Mouse (Mus musculus) induced T-regulatory cell, adult 2 months (primary cell): ENCODE measurements around the gene Capn2.

Experiments used
- DNase-seq: peaks from one replicate; pipeline ENCODE4 v3.0.0-alpha.2; 2012; ENCODE audit warnings: low read depth

The Capn2 gene

DNA sequence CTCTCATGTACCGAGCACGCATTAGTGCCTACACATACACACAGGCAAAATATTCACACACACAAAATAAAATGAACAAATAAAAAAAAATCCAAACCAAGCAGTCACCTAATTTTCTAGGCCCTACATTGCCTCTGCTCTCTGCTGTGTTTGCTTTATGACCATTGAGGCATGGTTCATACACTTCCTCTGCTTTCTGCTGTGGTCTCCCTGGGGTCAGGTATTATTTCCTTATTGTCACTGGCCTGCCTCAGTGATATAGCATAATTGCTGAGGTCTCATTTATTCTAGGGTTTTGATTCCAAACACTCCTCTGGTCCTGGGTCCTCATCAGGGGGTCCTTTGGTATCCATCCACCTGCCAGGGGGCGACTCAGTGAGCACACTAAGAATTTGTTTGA, 8.2 kb upstream of the Capn2 start:
- DNase-seq: no peak

DNA sequence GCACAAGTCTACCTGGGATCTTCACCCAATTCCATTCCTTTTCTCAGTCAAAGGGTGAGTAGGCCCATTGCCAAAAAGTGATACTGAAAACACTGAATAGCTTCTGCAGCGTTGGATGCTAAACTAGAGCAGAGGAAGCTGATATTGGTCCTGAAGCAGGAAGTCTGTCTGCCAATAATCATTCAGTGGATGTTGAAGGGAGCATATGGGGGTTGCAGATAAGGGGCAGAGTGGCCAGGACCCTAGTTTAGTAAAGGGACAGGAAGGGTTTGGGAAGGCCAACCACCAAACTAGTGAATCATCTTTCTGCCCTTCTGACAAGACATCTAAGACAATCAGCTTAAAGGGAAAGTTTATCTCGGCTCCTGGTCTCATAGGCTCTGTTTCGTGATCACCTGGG, 6.3 kb upstream of the Capn2 start:
- no peak for DNase-seq

DNA sequence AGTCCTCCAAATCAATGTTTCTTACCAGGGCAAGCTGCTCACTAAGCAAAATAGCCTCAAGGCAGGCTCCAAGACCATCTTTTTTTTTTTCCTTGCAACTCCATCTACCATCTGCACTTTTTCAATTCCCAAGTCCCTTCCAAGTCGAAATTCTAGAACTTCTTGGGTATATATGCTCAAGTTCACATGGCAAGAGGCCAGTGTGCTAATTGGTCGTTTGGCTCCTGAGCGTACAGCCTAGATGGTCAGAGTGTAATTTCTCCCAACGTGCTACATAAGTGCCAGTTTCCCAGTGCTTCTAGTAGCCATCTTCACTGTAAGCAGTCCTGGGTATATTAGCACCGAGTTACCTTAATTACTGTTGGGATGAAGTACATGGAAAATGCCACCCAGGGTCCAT, 5.6 kb upstream of the Capn2 start:
- no peak for DNase-seq

DNA sequence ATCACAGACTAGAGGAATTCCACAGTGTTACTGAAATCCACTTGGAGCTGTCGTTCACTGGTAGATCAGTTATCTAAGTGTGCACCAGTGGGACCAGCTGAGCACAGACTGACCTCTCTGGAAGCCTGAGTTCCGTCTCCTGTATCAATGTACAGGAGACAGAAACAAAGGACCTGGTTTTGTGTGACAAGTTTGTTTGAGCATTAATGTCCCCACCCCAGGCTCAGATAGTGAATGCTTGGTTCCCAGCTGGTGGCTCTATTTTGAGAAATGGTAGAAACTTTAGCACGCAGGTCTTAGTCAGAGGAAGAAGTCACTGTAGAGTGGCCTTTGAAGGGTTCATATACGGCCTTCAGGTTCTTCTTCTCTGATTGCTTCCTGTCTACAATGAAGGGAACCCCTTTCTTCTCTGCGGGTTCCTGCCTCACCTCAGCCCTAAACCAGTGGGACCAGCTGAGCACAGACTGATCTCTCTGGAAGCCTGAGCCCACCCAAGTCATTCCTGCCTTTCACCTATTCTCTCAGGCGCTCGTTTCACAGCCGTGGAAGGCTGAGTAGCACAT, 3.6 kb upstream of the Capn2 start:
- DNase-seq: peak; percentile 57

DNA sequence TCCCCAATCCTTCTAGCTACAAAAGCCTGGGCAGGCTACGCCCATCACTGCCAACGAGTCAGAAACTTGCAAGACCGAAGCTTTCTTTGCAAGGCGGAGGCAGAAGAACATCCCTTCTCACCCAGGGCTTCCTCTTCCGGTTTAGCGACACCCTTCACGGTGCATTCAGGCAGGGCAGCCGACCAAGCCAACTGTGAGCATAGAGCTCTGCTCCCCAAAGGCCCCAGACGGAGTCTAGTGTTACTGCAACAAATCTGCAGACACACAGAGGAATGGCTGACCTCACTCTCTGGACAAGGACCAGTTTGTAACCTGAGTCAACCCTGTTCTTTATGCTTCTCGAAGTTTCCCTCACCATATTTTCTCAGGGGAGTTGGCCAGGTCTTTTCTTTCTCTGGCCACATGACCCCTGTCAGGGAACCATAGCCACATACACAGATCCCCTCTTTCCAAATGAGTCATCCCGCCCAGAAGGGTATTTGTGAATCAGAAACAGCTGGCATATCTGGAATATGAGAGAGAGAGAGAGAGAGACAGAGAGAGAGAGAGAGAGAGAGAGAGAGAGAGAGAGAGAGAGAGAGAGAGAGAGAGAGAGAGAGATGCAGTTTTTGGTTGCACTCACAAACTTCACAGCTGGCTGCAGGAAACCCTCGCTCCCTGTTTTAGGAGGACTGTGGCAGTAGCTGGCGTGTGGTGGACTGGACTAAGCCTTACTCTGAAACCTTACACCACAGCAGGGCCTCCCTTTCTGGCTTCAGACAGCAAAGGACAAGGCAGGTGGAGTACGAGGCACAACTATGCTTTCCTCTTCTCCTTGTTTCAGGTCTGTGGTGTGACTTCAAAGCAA, 2.9 kb upstream of the Capn2 start:
- peak; percentile 87 for DNase-seq

DNA sequence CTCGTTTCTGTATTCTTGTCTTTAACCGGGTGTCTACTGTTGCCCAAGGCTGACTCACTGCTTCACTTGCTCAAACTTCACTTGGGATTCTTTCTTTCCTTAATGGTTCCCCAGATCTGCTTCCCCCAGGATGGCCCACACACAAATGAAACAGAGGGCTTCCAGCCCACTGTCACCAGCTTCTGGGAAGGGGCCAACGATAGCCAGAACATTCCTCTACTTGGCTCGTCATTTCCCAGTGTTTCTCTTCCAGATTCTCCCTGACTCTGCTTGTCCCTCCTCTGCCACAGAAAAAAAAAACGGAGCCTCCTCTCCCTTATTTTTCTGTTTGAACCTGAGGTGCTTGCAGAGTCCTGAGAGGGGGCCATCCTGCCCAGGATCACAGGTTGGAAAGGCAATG, 1.9 kb upstream of the Capn2 start:
- DNase-seq: no peak

DNA sequence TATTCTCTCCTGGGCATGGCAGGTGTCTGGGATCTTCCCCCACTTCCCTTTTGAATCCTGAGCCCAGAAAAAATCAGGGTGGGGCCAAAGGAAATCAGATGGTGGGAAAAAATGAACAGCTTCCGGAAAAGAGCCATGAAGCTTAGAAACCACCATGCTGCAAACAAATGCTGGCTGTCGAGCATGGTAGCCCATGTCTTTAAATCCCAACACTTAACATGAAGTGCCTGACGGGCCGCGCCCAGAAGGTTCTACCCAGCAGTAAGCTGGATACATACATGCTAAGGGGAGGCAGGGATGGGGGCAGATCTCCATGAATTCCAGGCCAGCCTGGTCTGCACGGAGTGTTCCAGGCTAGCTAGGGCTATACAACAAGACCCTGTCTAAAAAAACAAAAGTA, 1.4 kb upstream of the Capn2 start:
- DNase-seq: no peak

DNA sequence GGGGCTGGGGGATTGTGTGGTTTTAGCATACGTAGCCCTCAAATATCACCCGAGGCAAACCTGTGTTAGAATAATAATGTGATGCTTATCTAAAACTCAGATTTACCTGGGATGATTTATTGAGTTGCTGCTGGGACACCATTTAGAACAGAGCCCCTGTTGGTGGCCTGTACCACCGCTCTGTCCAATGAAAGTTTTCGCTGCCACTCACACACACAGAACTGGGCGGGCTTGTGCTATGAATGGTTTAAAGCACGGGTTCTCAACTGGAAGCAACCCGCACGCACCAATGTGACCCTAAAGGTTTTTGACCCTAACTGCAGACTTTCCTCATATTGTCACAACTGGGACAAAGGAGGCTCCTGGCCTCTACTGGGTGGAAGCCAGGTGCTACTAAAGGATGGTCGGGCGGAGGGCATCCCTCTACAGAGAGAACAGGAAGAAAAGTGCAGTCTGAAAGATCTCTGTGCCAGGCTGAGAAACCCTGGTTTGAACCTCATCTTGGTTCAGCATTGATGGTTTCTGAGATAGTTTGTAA, 804 bp upstream of the Capn2 start:
- peak; percentile 79 for DNase-seq

DNA sequence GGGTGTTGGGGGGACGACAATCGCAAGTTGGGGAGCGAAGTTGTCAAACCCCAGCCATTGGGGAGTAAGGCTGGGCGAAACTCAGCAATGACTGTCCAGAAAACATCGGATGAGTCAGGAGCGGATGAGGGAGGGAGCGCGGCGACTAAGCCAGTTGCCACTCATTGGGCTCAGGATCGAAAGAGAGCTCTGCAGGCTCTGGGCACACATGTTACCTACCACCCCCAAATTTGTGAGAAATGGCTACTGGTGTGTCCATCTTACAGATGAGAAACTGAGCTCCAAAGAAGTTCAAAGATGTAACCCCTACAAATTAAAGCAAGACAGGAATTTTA, 236 bp upstream of the Capn2 start:
- peak; percentile 83 for DNase-seq

DNA sequence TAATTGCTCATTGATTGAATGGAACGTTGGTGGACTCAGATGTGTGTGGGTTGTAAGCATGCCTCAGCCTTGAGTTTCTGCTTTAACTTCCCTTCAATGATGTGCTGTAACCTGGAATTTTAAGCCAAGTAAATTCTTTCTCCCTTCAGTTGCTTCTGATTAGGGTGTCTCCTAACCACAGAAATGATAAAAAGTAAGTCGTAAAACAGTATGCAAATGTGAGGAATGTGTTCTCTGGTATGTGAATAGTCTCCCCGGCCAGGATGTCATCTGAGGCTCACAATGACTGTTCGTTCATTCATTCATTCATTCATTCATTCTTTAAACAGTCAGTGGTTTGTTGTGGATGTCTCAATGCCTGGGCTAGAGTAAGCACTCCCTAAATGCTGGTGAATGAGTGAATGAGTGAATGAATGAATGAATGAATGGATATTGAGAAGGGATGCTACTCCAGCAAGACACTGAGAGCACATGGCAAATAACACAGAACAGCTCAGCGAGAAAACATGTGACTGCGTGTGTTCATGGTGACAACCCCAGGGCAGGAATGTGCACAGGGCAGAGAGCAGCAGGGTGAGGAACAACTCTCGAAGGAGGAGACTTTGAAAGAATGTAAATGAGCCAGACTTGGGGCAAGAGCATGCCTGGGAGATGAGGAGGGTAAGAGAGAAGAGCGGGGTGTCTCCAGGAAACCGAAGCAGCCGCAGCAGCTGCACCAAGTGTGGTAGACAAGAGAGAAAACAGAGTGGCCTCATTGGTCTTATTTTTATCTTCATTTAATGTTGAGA, 2.4 kb downstream of the Capn2 start:
- DNase-seq: peak; percentile 46

DNA sequence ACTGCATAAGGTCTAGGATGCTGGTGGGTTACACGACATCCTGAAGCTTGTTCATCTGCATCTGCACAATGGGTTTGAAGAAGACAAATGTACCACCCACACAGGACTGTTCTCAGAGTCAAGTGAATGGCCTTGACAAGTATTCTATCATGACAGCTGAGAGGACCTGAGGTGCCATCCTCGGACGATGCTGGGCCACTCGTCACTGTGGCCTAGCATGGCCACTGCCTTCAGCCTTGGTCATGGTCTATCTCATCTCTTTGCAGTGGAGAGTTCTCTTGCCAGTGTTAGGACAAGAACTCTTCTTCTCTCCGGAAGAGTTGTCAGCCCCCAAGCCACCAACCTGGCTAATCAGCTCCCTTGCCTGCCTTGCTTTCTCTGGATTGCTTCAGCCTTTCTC, 3.7 kb downstream of the Capn2 start:
- no peak for DNase-seq

DNA sequence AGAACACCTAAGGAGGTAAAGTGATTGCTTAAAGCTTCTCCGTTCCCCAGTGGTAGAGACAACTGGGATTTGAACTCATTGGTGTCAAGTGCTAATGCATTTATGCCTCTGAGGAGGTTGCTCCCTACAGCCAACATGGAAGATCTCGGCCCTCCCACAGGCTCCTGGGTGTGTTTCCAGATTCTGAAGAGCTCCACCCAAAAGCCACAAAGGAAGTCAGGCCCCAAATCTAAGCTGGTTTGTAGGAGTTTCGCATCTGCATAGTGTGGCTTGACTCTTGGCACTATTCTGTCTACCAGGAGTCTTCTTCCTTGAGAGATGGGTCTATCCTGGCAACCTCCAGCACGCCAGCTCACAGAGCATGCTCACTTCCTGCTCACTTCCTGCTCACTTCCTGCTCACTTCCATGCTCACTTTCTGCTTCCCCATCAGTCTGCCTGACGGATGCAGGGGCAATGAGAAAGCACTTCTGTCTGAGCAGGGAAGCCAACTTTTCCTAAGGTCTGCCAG, 4.5 kb downstream of the Capn2 start:
- DNase-seq: peak; percentile 43

DNA sequence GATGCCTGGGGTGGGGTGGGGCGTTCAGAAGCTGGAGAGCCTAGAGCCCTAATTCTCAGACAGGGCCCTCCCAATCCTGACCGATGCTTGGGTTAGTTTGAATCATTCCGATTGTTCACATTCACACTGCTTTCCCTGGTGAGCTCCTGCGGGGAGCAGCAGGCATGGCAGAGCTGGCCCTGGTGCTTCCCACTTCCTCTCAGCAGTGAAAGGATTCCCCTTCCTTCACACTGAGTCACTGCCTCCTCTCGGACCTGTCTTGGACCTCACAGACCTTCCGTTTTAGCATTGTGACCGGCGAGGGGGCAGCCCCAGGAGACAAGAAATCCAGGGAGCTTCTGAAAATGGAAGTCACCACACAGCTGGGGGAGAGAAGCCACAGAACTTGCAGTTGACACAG, 5.6 kb downstream of the Capn2 start:
- DNase-seq: no peak

DNA sequence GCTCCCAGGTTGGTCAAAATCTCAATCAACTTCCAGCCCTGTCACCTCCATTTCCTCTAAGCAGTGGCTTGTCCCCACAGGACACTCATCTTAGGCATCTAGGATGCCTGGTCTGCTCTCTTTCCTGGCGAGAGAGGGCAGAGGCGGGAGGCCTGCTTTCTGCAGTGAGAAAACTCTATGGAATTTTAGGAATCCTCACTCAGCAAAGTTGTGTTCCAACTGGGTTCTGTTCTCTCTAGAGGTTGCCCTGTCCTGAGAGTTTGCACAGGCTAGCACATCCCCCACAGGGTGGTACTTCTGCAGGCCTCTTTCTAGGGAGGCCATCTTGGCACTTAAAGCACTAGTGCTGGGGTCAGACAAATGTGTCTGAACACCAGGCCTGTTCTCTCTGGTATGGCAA, 6.3 kb downstream of the Capn2 start:
- DNase-seq: no peak

DNA sequence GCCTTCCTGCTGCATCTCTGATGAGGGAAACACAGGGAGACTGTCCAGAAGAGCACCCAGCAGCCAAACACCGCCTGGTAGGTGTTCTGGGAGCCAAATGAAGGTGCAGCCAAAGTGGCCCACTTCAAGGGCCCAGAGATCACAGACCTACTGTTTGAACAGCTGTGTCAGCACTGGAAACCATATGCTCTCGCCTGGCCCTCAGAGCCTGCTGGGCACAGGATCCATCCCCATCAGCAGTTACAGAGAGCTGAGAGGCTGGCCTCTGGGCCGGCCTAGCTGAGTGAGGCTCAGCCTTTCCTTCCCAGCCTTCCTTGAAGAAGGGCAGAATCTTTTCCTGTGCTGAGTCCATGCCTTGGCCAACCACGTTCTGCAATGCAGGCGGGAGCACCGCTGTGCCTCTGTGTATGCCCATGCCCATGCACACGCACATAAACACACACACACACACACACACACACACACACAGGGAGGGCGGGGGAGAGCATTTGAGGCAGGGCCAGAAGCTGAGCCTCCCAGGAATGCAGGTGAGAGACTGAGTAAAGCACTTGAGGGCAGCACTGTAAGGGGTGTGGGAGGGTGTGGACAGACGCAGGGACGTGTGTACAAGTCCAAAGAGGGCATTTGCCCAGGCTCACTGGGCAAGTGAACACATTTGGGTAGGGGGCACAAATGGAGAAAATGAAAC, 8.2 kb downstream of the Capn2 start:
- DNase-seq: no peak

DNA sequence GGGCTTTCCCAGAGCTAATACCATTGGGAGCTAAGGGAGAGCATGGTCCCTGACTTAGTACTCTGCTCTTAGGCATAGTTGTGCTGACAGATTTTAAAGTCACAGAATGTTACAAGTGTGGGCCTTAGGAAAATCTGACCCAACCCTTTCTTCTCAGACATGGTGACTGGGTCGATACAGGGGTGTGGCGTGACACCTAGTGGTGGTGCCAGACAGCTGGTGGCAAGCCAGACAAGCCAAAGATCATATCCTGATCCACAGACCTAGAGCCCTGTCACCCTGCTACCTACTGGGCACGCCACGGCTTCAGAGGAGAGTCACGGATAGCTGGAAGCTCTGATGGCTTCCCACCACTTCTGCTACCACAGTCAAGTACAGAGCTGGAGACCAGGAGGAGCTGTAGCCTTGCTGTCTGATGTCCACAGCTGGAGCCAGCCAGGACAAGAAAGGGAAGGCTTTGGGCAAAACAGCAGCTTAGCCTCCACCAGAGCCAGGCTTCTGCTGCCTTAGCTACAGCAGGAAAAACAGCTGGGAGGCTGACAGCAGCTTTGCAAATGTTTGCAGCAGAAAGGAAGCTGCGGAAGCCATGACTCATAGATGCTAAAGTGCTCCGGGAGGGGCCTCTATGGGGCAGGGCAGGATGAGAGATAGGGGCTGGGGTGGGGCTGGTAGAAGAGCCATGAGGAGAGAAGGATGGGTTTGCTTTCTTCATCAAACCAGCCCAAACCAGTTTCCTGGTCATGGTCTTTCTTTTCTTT, 11.0 kb downstream of the Capn2 start:
- DNase-seq: peak; percentile 81

DNA sequence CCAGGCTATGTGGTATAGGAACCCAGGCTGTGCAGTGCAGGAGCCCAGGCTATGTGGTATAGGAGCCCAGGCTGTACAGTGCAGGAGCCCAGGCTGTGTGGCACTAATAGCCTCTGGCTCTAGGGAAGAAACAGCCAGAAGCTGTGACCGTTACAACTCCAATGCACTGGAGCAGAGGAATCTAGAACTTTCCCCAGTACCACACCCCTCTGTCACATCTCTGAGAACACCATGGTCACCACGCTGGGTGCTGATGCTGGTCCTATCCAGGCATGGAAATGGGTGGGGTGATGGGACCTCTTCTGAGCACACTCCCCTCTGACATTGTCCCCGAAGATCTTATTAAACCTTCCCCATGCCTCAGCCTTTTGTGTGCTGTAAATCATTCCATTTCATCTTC, 12.1 kb downstream of the Capn2 start:
- DNase-seq: no peak

DNA sequence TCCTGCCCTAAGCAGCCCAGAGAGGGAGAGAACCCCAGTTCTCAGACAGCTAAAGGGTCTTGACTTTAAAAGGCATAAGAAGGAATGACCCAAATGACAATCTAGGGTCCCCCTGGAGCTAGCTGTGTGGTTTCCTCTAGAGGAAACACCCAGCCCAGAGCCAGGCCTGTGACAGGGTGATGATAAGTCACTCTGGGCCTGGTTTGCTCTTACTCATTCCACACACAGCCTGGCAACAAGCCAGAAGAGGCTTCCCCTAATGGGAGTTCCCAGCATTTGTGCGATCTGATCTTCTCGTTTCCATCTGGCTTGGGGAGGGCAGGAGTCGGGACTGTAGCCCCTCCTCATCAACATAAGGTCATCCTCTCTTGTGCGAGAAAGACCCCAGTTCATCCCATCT, 13.2 kb downstream of the Capn2 start:
- peak; percentile 87 for DNase-seq

DNA sequence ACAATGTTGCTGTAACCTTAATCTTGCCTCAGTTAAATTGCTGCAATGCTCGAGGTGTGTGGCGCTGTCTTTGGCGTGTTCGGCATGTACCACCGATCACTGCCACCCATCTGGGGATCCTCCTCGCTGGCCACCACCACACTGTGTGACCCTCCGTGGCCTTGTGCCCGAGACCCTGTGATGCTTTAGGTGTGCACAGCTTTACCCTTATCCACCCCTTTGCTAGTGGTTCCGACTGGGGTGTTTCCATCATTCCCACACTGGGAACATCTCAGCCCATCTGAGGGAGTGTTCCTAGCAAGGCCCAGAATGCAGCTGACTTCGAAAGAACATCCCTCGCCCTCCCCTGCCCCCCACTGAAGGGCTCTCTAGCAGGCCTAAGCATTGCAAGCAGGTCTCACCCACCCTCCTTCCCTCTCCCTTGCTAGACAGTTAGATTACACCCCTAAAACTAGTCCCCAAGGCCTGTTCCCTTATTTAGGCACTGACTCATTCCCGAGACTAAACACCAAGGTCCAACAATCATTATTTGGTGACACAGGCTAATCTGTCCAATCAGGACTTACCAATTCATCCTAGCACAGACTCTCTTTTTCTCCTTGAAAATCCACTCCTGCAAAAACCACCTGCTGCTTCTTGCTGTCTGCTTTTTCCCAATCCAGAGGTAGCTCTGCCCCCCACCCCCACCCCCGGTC, 14.1 kb downstream of the Capn2 start:
- DNase-seq: no peak

DNA sequence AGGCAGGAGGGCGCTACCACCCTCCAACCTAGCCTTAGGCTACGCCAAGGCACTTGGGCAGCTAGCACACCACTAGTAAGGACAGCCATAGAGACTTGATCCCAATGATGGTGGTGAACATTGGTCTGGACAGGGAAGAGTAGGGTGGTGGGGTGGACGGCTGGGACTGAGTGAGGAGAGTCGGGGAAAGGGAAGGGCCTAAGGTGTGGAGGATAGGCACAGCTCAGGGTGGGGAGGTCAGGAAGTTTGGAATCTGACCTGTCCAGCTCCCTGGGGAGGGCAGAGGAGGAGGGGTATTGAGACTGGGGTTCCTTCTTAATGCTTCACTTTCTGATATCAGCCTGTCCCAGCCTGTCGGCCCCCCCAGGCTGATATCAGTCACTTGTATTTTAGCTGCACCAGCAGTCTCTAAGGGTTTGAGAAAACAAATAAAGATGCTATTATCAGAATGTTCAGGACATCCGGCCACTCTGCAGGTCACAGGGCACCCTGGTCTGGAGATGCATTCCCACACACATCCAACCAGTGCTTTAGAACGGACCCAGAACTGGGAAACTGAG, 14.8 kb downstream of the Capn2 start:
- no peak for DNase-seq
